Mouse (Mus musculus): ENCODE results near the gene Gm5134. TPM values are rescaled to one million over a fixed set of nuclear protein-coding genes. Genes with fewer than 3 reads are reported as not detected.

Gene Gm5134
- polyA plus RNA-seq, 1 experiment from 2014 or later = not detected

Small RNA genes within 50 kb of the gene (microRNA-seq; reads per million reads assigned to microRNA genes)
- gene Mir6409 = not detected

Other genes starting within 250 kb of the Gm5134 start
- gene Cabin1, start 190.2 kb upstream of the Gm5134 start, polyA plus RNA-seq (2015; fragmentation: Nextera tagmentation; extraction: Ambion mirVana) = 30.9 and 35.5 TPM in 2 replicates
- 73.5 and 89.1 TPM in 2 replicates for gene Ddt, start 181.1 kb upstream of the Gm5134 start, polyA plus RNA-seq (2015; fragmentation: Nextera tagmentation; extraction: Ambion mirVana)
- 0.50 TPM in 1 of 2 replicates, not detected in the other for gene Gm20441, start 173.6 kb upstream of the Gm5134 start, polyA plus RNA-seq (2015; fragmentation: Nextera tagmentation; extraction: Ambion mirVana)
- gene Gstt3, start 173.1 kb upstream of the Gm5134 start, polyA plus RNA-seq (2015; fragmentation: Nextera tagmentation; extraction: Ambion mirVana) = 1.4 and 1.5 TPM in 2 replicates
- gene Gstt1, start 155.9 kb upstream of the Gm5134 start, polyA plus RNA-seq (2015; fragmentation: Nextera tagmentation; extraction: Ambion mirVana) = 18.8 and 21.9 TPM in 2 replicates
- gene Gstt4, start 132.0 kb upstream of the Gm5134 start, polyA plus RNA-seq (2015; fragmentation: Nextera tagmentation; extraction: Ambion mirVana) = not detected in 2 replicates
- 7.9 and 8.5 TPM in 2 replicates for gene Gstt2, start 117.1 kb upstream of the Gm5134 start, polyA plus RNA-seq (2015; fragmentation: Nextera tagmentation; extraction: Ambion mirVana)
- gene Mif, start 94.3 kb upstream of the Gm5134 start, polyA plus RNA-seq (2015; fragmentation: Nextera tagmentation; extraction: Ambion mirVana) = 1,592 and 1,680 TPM in 2 replicates
- 0.64 and 1.9 TPM in 2 replicates for gene Derl3, start 61.1 kb upstream of the Gm5134 start, polyA plus RNA-seq (2015; fragmentation: Nextera tagmentation; extraction: Ambion mirVana)
- 252 TPM in 2 replicates for gene Smarcb1, start 32.9 kb upstream of the Gm5134 start, polyA plus RNA-seq (2015; fragmentation: Nextera tagmentation; extraction: Ambion mirVana)
- gene Chchd10, start 21.4 kb upstream of the Gm5134 start, polyA plus RNA-seq (2015; fragmentation: Nextera tagmentation; extraction: Ambion mirVana) = 167 and 218 TPM in 2 replicates
- 13.6 and 16.6 TPM in 2 replicates for gene Mmp11, start 18.0 kb upstream of the Gm5134 start, polyA plus RNA-seq (2015; fragmentation: Nextera tagmentation; extraction: Ambion mirVana)
- 0.74 and 1.5 TPM in 2 replicates for gene Gm867, start 13.8 kb upstream of the Gm5134 start, polyA plus RNA-seq (2015; fragmentation: Nextera tagmentation; extraction: Ambion mirVana)
- gene Vpreb3, start 11.5 kb upstream of the Gm5134 start, polyA plus RNA-seq (2015; fragmentation: Nextera tagmentation; extraction: Ambion mirVana) = 0.35 and 0.64 TPM in 2 replicates
- gene Zfp280b, start 78.1 kb downstream of the Gm5134 start, polyA plus RNA-seq (2015; fragmentation: Nextera tagmentation; extraction: Ambion mirVana) = 10.3 and 12.3 TPM in 2 replicates
- 0.07 TPM in 1 of 2 replicates, not detected in the other for gene Slc5a4b, start 156.4 kb downstream of the Gm5134 start, polyA plus RNA-seq (2015; fragmentation: Nextera tagmentation; extraction: Ambion mirVana)
- gene Slc5a4a, start 192.9 kb downstream of the Gm5134 start, polyA plus RNA-seq (2015; fragmentation: Nextera tagmentation; extraction: Ambion mirVana) = 0.10 and 0.11 TPM in 2 replicates